Mouse (Mus musculus) ovary, postnatal 36 days (tissue): ENCODE measurements at regions not wholly inside any gene's neighbourhood (a gene's known extent, or its start where the extent isn't known, plus 50 kb on each side); places are given as distances from the start of the nearest gene placed in this dataset.
"Not testable (repeated sequence)": the region's sequence is repeated elsewhere in the genome, so short reads cannot be mapped to it uniquely, and the experiment has no call there.

Source experiments
- DNase-seq: peaks from one replicate; pipeline ENCODE4 v3.0.0; 2022; ENCODE audit warnings: low spot score, mixed read lengths

DNA sequence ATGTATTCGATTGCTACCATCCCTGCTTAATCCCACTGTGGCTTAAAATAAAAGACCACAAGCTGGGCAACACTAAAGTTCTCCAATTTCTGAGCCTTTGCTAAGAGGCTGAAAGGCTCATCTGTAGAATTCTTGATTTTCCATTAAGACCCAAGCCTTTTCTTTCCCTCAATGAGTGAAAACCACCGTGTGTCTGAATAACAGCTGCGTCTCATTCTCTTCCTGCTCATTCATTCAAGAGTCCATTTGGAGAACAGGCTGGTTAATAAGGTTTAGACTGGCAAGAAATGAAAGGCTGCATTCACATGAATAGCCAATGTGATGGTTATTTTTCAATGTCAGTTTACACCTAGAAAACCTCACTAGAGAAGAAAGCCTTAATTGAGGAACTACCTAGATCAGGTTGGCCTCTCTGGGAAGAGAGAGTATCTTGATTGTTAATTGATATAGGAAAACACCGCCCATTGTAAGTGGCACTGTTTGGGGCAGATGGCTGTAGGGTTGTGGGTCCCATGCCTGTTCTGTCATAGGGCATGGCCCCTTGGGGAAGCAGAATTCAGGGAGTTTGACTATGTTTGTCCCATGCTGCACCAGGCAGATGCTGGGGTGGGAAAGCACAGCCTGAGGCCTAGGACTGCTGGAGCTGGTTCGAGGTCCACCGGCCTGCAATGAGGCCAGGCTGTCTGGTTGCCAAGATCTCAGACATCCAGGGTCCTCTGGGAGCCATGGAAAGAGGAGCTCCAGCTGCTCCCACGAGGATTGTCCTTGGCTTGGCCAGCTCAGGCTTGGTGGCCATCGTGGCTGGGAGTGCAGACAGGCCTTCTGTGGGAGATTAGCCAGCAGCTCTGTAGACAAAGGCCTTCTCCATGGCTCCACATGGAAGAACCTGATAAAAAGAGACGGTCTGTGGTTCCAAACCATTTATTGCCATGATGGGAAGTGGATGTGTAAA, 161.3 kb upstream of the Castor2 start:
- no peak for DNase-seq

DNA sequence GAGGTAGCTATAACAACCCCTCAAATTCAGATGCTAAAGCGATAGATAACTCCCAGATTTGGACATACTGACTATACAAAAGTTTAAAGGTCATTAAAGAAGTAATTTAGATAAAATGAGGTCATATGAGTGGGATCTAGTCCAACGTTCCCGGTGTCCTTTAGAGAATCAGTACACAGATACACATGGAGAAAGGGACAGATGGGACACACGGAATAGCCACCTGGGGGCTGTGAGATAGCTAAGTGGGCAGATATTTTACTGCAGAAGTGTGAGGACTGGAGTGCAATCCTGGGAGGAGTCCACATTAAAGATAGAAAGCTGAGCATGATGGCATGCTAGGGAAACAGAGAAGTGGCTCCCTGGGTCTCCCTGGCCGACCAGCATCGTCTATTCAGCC, 164.1 kb upstream of the Castor2 start:
- no peak for DNase-seq

DNA sequence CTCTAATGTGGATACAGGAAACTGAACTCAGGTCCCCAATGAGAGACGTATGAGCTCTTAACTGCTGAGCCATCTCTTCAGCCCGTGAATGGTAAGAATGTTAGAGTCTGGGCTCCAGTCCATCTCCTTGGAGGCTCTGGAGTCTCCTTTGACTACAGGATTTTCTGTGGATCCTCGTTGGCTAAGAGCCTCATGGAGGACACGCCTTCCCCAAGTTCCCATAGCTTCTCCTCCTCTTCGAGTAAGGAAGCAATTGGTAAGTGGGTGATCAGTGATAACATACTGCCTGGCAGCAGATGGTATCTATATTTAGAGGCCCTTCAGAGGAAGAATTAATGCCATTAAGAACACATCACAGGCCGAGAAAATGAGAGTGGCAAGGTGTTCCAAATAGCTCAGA, 164.5 kb upstream of the Castor2 start:
- no peak for DNase-seq

DNA sequence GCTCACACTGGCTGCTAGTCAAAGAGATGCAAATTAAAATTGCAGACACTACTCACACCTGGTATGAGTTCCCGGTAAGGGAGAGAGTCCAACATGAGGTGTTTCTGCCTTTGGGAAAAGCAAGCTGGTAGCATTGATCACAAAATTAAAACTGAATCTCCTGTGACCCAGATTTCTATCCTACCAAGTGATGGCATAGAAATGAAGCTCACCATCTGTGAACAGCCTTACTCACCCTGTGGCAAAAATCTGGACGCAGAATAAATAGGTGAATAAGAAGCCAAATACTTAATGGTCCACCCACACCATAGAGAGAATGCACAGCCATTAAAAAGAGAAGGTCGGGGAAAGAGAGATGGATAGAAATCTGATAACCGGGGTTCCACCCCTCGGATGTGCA, 169.4 kb upstream of the Castor2 start:
- DNase-seq: no peak

DNA sequence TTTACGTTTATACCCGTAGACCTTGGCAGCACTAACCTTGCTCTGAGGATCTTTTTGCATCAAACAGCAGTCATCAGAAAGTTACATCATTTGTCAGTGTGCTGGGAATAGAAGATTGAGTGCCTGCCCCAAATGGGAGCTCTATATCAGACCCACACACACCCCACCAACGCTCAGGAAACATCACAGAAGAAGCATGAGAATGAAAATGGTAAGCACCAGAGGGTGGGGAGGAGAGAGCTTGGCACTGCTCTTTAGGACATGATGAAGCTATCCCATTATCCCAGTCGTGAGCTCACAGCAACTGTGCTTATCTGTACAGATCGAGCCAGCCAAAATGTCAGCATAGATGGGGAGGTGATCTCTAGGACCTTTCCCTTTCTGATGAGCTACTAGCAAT, 172.5 kb upstream of the Castor2 start:
- DNase-seq: no peak

DNA sequence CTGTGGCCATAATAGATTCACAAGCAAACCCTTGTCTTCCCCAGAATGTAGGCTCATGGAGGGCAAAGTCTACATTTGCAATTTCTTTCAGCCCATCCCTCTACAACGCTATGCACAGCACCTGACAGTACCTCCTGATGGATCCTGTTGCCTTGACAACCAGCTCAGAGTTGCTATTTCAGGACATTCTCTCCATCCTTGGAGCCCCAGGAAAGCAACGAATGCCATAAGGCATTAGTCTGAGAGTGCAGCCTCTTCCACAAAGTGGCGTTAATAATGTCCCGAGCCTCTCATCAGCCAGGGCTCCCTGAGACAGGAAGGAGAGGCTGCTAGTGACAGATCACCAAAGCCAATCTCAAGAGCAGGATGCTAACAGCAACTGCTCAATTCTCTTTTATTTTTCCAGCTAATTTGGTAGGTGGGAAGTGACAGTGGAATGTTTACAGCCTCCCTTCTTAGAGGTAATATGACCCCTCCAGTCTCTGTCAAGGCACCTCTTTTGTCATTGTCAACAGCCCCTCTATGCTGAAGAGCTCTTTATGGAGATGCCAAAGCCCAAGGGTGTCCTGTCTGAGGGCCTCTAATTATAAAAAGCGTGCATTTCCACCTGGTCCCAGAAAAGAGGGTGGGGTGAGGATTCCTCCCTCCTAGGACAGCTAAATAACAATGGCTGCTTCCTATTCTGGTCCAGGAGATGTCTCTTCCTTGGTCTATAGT, 174.2 kb upstream of the Castor2 start:
- DNase-seq: no peak

DNA sequence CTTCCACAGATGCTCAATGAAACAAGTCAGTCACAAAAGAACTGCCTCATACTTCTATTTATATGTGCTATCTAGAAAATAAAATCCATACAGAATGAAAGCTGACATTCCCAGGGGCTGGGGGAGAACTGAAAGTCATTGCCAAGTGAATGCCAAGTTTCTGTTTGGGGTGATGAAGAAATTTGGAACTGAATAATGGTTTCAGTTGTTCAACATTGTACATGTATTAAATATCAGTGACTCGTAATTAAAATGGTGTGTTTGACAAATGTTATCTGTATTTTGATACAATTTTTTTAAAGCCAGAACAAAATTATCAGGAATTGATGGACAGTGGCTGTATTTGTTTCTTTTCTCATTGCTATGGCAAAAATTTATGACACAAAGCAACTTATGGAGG, 177.3 kb upstream of the Castor2 start:
- DNase-seq: no peak

DNA sequence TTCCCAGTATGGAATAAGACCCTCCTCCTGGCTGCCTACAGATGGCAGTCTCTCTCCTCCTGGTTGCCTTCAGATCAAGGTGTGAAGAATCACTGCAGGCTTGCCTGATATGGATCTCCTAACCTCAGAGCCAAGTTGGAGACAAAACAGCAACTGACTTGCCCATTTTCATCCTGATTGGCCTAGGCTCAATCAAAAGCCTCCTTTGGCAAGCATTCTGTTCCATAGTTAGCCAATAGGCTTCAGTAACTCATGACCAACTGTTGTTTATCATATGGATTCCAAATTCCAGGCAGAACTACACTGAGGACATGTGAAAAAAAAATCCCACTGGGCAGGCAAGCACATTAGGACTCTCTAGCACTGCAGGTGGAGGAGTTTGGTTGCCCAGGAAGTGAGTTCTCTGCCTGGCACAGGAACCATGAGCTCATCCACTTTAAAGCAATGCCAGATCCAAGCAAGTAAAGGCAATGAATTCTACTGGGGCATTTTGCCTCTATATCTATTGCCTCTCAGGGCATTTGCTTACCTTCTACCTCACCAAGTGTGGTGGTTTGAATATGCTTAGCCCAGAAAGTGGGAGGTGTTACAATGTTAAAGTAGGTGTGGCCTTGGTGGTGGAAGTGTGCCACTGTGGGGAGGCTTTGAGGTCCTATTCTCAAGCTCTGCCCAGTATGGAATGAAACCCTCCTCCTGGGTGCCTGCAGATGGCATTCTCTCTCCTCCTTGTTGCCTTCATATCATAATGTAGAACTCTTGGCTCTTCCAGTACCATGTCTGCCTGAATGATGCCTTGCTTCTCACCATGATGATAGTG, 183.6 kb upstream of the Castor2 start:
- no peak for DNase-seq

DNA sequence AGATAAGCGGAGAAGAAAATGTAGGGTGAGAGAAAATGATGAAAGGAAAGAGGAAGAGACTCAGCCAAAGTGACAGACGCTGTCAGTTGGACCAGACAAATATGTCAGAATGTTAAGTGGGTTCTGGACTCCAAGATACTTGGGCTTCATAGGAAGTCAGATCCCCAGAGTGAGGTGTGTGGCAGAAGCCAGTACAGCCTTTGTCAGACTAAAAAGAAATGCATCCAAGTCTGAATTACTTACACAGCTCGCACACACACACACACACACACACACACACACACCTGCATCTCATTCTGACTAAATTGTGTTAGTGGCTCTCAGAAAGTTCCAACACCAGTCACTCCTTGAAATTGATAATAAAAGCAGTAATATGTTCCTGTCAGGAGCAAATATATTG, 192.1 kb upstream of the Castor2 start:
- DNase-seq: no peak

DNA sequence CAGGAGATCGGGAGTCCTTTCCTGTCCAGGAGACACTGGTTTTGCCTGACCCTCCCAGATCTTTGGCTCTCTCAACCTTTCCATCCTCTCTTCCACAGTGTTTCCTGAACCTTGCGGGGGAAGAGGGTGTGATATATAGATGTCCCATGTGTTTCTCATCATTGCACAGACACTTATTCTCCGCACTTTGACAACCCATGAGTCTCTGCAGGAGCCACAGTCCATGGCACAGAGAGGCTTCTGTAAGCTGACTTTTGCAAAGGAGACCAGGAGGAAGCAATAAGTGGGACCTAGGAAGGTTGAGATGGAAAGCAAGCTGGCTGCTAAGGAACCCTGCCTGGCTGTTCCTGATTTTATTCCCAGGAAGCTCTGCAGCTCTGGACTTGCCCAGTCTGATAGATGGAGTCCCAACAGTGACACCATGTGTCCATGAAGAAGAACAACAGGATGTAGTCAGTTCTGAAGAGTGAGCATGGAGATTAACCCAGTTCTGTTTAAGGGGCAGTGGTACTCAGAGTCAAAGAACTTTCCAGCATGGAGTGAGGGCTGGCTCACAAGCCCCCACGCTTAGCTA, 201.4 kb upstream of the Castor2 start:
- DNase-seq: no peak

DNA sequence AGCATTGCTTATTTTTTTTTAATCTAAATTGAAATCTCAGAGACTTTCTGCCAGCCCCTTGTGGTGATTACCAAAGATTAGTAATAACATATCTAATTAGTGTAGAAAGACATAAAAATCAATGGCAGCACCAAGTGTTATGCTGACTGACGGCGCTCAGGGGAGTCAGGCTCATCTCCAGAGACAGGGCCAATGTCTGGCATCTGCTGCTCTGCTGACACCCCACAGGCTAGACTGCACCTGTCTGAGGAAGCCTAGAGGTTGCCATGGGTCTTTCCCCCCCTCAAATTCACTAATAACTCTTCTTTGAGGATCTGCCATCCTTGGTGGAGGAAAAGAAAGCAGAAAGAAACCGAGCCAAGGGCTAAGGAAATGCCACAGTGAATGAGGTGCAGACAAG, 208.8 kb upstream of the Castor2 start:
- DNase-seq: no peak

DNA sequence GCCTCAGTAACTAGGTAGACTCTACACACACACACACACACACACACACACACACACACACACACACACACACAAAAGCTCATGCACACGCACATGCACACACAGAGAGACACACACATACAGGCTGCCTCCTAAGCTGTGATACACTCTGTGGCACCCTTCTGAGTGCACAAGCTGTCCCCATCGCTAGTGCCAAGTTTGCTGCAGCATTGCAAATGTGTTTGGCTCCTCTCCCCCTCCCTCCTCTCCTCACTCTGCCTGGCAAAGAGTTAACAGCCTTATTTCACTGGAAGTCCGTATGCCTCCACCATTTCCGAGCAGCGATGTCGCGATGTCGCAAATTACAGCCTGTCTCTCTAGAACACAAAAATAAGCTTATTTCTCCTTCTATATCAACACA, 209.7 kb upstream of the Castor2 start:
- DNase-seq: no peak

DNA sequence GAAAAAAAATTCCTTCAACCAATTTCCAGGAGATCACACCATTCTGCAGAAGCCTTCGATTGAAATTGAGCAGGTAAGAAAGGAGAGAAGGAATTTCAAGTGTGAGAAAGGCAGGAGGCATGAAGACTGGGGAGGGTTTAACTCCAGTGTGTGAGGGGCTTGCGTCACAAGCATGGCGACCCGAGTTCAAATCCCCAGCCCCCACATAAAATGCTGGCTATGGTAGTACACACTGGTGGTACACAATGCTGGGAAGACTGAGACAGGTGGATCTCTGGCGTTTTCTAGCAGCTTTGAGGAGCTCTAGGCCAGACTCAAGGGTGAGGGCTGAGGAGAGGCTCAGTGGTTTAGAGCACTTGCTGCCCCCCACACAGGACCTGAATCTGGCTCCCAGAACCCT, 214.0 kb upstream of the Castor2 start:
- DNase-seq: no peak

DNA sequence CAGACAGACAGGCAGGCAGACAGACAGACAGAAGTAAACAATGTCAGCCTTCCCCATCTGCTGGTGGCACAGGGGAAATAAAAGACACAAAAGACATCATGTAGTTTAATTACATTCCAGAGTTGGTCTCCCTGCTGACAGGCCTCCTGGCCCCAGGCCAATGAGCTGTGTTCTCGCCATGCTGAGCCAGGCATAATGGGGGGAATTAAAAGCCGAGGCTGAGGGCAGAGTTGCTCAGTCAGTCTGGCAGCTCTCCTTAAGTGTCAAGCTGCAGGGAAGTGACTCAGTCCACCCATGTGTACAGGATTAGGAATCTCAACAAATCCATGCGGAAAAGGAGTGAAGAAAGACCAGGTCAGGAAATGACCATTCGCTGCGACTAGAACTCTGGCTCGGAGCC, 214.5 kb upstream of the Castor2 start:
- peak; percentile 19 for DNase-seq

DNA sequence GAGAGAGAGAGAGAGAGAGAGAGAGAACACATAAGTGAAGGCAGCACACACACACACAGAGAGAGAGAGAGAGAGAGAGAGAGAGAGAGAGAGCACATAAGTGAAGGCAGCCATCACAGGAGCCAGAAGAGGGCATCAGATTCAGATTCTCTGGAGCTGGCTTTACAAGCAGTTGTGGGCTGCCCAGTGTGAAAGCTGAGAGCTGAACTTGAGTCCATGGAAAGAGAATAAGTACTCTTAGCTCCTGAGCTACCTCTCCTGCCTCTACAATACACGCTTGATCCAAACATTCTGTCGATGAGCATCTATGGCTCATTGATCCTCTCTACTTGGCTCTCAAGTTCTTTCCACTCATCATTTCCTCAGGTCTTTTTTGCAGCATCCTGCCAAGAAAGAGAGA, 214.9 kb upstream of the Castor2 start:
- no peak for DNase-seq

DNA sequence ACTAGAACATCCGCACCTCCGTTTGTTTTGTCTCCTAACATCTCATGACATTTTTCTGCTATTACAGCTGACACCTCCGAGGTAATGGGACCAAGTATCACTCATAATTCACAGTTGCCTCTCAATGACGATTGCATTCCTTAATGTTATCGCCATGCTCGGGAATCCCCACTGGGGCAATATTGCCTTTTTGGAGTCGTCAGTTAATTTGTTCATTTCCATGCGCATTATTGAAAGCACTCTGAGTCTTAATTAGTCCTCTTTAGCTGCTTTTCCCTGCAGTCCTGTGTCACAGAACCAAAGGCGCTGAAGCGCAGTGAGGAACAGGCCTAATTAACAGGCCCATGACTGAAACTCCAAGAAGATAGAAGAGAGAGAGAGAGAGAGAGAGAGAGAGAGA, 255.0 kb upstream of the Castor2 start:
- DNase-seq: no peak

DNA sequence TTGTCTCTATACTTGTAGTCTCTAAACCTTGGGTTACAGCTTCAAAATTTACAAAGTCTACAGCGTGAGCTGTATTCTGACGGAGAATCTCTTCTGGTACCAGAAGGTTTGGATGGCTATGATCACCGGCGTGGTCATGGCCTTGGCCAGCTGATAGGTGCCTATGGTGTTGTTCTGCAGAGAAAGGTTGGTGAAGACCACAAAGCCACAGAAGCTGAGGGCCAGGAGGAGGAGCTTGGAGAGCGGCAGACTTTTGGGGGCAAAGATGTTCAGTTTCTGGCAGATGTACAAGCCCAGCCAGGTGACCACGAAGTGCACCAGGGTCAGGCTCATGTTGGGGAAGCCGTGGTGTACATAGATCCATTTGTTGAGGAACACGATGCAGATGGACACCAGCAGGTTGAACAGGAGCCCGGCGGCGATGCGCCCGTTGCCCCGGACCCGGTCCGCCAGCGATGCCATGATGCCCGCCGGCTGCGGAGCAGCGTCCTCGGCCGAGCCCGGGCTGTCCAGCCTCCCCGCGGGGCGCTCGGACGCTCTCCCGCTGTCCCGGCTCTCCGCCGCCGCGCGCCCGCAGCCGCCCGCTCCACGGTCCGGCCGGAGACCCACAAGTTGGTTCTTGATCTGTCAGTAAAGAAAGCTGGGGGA, 257.3 kb upstream of the Castor2 start:
- DNase-seq: not testable (repeated sequence)

DNA sequence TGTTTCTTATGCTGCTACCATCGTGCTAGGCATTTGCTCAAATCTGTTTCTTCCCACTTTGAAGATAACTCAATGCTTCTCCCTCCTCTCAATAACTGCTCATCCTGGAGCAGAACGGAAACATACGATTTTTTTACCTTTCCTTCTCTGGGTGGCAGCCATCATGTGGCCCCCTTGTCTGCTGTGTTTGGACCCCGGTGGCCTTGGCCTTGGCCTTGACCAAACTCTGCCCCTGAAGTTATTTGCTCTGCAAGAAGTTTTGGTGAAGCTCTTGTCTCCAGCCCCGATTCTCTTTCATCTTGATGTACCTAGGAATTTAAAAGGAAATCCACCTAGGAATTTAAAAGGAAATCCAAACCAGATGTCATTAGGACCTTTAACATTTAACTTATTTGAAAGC, 261.2 kb upstream of the Castor2 start:
- no peak for DNase-seq

DNA sequence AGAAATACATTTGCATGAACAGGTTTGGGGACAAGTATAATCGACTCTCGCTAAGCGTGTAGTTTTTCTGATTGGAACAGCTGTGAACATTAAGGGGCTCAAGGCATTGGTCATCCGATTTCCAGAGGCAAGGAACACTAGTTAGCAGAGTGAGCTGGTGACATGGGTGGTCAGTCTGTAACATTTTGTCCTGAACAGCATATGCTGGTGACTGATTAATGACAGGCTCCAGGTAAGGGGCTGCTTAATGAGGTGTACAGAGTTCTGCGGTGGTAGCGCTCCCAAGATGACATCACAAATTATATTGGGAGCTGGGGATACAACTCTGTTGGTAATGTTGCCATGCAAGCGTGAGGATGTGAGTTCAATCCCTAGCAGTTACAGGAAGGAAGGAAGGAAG, 266.3 kb upstream of the Castor2 start:
- DNase-seq: no peak

DNA sequence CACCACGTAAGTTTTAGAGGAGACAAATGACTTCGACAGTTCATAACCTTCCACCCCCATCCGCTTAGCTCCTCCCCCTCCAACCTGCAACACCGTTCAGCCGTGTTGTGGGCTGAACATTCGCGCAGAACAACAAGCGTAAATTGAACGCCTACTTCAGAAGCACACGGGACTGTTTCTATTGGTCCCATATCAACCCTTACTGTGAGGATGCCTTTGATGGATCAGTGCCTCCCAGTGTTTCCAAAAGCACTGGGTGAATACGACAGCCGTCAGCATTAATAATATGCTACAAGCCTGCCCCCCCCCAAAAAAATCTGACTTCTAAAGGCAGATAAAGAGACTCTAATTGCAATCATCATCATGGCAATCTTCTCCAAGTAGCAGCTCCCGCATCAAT, 271.3 kb upstream of the Castor2 start:
- no peak for DNase-seq

DNA sequence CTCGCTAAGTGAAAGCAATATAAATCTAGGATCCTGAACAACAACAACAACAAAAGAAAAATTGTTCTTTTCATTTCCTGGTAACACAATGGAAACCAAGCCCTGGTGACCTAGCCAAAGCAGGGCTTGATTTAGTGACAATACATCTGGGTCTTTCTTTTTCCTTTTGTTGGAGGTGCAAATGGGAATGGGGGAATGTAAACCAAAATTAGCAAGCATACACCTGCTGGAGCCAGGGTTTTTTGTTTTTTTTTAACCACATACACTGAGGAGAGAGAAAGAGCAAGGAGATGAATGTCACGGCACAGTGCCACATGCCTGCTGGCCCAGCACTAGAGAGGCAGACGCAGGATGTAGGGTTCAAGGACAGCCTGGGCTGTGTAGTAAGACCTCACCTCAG, 275.6 kb upstream of the Castor2 start:
- no peak for DNase-seq

DNA sequence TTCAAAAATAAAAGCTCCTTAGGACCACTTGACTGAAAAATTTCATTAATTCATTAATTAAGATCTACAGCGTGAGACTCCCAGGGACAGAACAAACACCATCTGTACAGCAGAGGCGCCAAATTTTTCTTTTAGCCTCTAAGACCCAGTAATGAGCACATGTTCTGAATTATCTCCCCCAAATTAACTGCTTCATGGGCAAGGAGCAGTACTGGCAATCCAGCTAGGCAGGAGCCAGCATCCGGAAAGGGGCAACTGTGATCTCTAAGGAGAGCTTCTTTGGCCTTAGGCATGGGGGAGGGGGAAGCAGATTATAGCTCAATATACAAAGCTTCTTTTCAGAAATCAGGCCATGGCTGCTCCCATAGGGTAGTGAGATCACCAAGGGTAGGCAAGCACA, 278.2 kb upstream of the Castor2 start:
- DNase-seq: no peak
